Mouse (Mus musculus) cerebellum, postnatal 36 days (tissue): ENCODE measurements around the gene Gm45713.
"Not testable (repeated sequence)": the region's sequence is repeated elsewhere in the genome, so short reads cannot be mapped to it uniquely, and the experiment has no call there.

Experiments used
- DNase-seq, 2 experiments: peaks; one replicate each; pipeline ENCODE4 v3.0.0; 2021 to 2022; ENCODE audit warnings: mixed read lengths in 2 of 2

Gm45713 gene

DNA sequence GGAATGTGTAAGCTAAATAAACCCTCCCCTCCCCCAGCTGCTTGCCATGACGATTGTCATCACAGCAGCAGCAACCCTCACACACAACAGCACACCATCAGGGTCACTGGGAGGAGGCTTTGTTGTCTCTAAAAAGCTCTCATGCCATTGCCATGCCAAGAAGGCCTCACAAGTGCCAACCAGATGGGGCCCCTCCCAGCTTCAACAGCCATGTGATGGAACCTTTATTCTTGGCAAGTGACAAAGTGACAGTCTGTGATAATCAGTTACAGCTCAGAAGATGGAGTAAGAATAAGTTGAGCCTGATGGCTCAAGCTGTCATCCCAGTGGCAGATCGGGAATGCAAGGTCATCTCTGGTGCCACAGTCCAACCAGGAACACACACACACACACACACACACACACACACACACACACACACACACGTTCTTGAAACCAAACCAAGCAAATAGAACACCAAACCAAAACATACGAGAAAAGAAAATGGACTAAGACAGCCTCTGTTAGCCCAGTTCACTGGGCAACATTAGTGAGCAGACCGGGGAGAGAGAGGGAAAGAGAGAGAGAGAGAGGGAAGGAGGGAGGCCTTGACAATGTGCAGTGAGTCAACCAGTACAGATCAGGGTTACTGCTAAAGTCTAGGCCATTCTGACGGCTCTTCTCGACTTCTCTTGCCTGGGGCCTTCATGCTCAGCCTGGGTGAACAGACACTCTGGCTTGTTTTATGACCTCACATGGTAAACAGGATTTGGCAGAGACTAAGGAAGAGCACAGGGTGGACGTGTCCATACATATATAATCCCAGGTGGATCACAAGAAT lies 4.1 kb upstream of the Gm45713 start:
- no peak for DNase-seq

DNA sequence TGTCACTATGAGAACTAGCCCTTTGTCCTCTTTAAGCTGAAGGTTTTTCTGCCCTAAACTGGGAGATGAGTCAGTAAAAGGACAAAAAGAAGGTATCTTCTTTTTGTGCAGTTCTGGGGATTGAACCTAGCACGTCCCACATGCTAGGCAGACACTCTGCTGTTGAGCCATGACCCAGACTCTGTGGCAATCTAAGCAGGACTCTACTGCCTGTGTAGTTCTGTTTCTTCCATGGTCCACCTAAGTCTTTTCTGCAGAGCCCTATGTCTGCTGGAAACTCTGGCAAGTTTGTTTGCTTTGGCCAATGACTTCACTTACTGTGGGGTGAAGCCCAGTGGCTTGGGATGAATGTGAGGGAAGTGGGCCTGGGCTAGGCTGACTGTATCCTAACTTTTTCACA lies 2.4 kb upstream of the Gm45713 start:
- DNase-seq, result no peak

DNA sequence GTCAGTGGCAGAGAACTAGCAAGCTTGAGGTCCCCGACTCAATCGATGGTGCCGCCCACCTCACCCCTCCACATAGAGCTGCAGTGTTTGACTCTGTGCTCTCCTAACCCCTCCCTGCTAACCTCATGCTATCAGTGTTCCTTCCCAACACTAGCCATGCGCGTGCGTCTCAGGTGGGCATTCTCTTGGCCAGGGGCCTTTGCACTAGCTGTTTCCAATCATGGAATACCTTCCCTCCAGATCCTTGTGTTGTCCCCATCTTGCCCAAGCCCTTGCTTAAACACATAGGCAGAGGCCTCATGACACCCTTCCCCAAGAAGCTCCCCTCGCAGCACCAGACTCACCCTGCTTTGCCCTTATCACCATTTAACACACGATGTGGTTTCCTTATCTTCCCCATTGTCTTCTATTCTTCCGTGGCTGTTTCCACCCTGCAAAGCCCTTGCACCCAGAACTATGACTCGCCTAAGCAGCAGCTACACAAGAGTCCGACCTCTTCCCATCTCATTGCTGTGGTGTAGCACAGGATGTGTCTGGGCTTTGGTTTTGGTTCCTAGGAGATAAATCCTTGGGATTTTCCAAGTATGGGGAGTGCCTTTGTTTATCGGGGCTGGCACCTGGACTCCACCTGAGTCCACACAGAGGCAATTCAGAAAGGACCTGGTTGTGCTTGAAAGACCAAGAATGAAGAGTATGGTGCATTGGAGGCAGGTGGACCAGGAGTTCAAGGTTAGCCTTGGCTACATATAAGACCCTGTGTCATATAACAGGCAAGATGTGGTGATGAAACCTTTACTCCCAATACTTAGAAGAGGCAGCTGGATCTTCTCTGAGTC lies 1.4 kb upstream of the Gm45713 start:
- DNase-seq, result no peak

DNA sequence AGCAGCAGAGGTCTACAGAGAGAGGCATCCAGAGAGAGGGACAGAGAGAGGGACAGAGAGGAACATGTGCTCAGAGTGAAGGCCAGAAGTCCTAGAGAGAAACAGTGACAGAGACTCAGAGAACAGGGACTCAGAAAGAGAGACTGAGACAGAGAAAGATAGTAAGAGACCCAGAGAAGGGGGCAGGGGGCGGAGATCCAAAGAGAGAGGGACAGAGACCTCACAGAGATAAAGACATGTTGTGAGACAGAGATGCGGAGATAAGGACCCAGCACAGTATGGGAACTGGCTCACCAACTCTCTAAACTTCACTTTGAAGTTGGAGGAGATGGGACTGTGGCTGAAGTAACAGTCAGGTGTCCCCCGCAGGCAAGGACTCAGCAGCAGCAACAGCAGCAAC lies 661 bp downstream of the Gm45713 start:
- DNase-seq, result no peak

DNA sequence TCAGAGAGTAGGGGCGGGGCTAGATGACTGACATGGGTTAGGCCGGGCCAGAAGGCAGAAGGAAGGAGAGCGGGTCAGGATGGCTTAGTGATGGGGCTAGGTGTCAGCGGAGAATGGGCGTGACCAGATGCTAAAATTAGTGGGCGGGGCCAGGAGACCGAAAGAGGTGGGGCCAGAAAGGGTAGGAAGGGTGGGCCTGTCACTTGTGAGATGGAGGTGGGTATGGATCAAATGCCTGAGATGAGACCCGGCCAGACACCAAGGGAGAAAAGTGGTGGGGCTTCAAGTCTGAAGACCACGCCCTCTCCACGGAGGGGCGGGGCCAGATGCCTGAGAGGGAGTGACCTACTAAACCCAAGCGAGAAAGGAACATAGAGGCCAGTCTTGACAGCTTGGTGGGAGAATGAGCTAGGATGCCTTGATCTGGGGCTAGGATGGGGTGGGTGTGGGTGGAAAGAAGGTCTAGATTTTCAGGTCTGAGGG lies 1.4 kb downstream of the Gm45713 start:
- DNase-seq, result no peak

DNA sequence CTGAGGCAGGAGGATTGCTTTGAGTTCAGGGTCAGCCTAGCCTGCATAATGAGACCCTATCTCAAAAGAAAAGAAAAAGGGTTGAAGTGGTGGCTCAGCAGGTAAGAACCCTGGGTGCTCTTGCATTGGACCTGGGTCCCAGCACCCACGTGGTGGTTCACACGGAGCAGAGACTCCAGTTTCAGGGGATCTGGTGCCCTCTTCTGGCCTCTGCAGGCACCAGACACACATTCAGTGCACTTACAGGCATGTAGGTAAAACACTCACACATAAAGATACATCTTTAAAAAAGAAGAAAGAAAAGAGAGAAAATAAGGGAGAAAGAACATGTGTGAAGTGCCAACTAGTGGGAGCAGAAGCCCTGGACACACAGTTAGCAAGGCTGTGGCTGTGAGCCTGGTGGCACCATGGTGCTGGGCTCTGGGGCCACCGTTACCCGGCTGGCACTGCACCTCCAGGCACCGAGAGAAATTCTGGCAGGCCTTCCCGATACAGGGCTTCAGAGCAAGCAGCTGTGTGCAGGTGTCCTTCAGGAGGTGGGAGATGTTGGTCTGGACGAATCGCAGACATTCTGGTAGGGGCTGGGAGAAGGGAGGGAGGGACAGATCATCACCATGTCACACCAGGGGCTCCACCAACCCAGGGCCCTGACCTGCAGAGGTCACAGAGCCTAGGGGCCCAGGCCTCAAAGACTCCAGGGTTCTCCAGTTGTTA lies 2.4 kb downstream of the Gm45713 start:
- DNase-seq, result no peak

DNA sequence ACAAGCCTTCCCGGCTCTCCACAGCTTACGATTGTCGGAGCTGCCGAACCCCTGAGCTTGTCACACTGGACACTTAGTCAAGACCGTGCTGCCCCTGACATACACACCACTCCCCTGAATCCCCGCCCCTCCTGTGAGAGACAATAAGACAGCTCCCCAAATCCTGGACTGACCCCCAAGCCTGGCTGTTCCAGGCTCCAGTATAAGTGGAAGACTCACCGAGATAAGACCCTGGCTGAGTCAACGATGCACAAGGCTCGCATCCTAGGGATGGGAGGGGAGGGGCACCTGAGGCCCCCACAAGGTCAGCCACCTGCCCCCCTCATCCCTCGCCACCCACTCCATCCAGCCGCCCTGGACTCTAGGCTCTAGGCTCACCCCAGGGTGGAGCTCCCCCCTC lies 4.2 kb downstream of the Gm45713 start:
- DNase-seq, result no peak

DNA sequence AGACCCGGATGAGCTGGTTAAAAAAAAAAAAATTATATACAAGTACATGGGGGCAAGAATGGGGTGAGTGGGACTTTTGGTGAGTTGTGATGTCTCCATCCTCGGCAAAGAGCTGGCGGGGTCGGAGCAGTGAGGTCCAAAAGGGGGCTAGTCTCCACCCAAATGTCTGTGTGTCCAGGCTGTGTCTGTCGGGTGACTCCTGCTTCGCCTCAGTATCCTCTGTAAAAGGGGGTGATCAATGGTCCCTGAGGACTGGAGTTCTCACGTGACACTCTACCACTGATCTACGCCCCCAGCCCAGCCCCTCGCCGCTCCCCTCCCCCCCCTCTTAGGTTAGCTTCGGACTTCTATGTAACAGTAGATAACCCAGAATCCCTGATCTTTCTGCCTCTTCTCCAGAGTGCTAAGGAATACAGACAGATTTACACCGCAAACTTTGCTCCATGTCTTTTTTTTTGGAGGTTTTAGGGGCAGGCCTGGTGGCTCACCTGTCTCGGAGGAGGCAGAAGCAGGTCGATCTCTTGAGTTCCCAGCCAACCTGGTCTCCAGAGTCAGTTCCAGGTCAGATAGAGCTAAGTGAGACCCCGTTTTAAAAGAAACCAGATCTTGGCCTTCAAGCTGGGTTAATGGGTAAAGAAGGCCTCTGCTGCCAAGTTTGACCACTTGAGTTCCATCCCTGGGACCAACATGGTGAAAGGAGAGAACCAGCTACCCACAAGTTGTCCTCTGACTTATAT lies 6.1 kb downstream of the Gm45713 start:
- DNase-seq, result no peak

DNA sequence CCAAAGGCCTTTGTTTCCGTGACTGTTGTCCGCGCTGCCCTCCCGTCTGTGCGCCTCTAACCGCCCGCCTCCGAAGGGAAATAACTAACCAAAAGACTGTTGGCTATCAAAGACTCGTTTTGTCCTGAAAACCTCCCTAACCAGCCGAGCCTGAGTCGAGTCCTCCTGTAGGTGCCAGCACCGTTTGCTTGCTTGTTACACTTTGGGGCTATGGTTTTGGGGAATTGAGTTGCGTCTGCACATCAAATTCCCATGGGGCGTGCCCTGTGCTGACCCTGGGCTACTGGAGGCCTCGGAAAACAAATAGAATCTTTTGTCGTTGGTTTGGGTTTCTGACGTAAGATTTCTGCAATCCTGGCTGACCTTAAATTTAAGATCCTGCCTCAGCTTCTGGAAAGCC lies 6.7 kb downstream of the Gm45713 start:
- no peak for DNase-seq

DNA sequence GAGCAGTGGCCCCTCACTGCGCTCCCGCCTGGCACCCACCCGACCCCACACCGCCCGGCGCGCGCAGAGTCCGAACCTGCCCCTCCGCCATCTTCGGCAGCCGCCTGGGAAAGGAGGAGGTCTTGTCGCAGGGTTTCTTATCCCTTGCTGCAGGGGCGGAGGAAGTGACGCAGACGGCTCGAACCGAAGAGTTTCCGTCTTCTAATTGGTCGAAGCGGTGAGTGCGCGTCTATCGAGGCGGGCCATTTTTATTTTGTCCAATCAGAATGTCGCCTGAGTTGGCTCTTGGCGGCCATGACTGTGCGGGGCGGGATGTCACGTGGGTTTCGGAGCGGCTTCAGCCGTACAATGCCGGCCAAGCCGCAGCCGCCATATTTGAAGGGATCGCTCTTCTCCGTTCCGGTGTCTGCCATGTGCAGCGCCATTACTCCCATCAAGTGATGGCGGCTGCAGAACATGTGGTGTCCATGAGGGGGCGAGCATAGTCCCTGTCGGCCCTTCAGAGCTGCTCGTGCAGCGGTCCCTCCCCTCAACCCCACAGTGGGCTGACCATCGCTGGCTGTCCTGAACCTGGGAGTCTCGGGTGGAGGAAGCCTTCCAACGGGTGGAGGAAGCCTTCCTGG lies 7.3 kb downstream of the Gm45713 start, which contains the start of gene Rpl13a:
TSS of gene Rpl13a (minus strand) at position 138 of the 623 bp plus-strand sequence.
- peak; percentile 98 to 99 for DNase-seq

DNA sequence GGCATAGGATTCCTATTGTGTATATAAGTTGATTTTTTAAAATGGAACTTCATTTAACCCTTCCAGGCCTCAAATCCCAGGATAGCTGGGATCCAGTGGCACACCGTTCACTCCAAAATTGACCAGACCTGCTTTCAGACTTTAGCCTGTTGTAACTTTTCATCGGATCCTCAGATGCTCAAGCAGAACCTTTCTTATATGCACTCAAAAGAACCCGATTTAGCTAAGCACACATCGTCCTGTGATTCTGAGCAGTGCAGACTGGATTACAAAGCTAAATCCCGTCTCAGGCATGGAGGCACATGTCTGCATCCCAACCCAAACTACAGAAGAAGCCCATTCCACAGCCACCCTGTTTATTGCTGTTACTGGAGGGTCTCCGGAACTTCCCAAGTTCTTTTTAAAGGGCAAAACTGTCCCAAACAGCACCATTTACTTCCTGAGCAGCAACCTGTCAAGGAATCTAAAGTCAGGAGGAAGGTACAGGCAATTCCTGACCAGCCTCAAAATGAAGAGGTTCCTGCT lies 8.3 kb downstream of the Gm45713 start:
- no peak for DNase-seq

DNA sequence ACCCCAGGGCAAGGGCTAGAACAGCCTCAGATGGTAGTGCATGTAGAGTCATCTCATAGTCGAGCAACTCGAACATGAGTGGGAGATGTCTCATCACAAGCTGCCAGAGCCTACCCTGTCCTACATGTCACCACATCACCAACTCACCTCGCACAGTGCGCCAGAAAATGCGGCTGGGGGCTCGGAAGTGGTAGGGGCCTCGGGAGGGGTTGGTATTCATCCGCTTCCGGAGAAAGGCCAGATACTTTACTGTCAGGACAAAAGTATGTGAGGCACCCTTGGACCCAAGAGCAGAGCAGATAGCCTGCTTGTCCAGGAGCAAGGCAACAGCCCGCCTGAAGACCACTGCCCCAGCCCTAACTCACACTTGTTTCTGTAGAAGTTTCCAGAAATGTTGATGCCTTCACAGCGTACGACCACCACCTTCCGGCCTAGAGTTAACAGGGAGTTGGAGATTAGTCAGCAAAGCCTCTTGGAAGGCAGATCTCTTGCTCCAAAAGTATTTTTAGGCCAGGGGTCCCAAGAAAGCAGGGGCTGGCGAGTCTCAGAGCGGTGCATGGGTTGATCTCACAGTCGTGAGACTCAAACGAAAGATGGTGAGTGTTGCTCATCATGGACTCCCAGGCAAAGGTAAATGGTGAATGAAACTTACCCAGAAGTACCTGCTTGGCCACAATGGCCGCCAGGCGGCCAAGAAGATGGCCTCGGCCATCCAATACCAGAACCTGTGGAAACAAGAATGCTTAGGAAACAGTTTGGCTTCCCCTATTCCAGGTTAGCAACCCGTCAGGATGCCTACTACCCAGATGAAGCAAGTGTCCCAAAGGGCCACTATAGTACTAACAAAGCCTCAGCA lies 9.0 kb downstream of the Gm45713 start:
- DNase-seq, result no peak

DNA sequence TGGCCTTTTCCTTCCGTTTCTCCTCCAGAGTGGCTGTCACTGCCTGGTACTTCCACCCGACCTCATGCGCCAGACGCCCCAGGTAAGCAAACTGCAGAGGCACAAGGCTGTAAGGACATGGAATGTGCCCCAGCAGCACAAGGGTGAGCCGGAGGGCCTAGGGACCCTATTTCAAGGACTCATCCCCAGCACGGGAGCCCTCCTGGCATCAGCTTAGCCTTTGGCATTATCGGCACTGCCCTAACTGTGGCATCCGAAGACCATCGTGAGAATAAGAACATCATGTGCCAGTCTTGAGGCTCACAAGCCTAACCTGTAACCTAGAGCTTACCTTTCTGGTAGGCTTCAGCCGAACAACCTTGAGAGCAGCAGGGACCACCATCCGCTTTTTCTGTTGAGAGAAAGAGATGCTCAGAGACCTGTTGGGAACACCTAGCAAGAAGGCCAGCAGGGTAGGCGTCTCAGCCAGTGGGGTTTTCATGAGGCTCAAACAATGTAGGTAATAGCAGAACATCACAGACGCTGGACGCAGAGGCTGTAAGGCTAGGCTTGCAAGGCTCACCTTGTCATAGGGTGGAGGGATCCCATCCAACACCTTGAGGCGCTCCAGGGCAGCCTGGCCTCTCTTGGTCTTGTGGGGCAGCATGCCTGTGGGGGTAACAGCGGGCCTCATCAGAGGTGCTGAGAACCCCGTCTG lies 9.7 kb downstream of the Gm45713 start:
- DNase-seq, result no peak

DNA sequence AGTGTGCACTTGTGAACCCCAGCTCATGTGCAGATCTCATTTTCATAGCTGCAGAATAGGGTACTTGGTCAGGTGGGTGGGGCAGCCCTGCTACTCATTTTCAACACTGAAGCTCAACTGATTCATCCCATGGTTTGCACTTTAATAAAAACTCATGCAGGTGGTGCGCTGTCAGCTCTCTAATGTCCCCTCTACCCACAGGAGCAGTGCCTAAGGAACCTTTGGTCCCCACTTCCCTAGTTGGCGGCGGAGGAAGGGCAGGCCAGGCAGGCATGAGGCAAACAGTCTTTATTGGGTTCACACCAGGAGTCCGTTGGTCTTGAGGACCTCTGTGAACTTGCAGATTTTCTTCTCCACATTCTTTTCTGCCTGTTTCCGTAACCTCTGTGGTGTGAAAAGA lies 10.4 kb downstream of the Gm45713 start:
- not testable (repeated sequence) for DNase-seq

DNA sequence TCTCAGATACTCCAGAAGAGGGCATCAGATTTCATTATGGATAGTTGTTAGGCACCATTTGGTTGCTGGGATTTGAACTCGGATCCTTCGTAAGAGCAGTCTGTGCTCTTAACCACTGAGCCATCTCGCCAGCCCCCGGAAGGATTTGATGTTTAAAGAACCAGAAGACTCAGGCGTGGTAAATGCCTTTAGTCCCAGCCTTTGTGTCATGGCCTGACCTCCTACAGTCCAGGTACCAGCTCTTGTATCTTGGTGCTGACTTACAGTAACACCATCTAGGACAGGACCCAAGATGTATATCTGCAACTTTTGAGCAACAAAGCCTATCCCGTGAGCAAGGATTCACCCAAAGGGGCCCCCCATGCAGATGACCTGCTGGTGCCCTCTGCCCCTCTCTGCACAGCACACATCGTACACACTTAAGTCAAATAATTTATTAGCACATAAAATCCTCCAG lies 10.9 kb downstream of the Gm45713 start:
- DNase-seq, result no peak

DNA sequence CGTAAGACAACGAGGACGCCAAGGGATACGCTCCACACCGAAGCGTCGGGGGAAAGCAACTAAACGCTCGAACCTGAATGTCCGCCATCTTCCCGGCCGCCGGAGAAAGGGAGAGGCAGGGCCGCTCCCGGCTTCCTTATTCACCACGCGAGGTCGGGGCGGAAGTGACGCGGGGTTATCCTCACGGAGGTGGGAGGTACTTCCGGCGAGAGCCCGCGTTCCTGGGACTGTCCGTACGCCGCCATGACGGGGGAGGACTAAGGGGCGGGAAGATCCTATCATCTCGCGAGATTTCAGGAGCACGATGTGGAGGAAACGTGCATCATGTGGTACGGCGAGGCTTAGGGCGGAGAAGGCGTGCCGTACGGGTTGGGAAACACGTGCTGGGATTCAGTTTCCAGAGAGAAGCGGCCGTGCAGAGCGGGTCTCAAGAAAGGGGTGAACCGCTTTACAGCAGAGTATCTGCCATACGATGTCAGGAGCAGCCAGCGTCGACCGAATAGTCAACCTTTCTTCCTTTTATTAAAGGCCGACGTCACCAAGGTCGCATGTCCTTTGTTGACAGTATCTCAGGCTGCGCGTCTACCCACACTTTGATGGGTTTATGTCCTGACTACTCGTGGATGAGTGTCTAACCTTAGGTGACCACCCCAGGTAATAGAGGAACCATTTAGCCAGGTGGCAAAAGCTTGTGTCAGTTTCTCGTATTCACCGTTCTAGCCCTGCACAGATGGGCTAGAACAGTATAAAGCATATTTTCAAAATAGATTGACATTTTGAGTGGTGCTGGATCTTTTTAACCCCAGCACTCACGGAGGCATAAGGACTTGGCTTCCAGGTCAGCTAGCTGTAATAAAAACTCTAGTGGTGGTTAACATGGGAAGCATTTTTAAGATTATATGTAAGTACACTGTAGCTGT lies 11.5 kb downstream of the Gm45713 start, which contains the start of gene Rps11:
TSS of gene Rps11 (minus strand) at position 216 of the 920 bp plus-strand sequence.
- peak; percentile 97 to 99 for DNase-seq

DNA sequence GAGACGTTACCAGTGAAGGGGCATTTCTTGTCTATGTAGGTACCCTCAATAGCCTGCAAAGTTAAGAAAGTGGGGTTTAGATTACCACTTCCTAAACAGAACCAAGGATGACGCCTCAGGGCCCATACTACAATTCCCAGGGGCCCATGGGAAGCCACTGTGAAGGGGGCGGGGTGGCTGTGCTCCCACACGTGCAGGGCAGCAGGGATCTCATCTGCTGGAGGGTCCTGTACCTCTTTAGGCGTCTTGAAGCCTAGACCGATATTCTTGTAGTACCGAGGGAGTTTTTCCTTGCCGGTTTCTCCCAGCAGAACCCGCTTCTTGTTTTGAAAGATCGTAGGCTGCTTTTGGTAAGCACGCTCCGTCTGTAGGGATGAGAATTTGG lies 12.9 kb downstream of the Gm45713 start:
- DNase-seq, result no peak

DNA sequence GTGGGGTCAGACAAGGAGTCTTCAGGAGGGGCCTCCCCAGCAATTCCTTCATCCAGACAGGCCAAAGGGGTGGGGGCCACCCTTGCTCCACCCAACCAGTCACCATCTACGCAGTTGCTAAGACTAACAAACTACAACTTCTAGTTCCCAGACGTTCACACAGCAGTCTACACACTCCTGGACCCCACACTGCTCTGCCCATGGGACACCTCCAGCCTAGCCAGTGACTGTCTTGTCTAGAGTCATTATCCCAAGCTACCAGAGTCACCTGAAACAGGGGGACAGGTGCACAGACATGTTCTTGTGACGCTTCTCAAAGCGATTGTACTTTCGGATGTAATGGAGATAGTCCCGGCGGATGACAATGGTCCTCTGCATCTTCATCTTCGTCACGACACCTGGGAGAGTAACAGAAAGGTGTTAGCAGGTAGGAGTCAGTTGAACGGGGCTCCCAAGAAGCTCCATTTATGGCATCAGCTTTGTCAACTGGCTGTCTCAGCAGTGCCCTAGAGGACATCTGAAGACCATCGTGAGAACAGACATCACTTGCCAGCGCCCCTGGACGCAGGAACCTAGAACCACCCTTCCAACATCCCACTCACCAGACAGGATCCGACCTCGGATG lies 13.4 kb downstream of the Gm45713 start:
- no peak for DNase-seq
